Mouse (Mus musculus) neutrophil, adult 59 days (primary cell): ENCODE data around the gene Aspa. TPM values are rescaled to one million over a fixed set of nuclear protein-coding genes. Genes with fewer than 3 reads are reported as not detected.

ENCODE experiments used
- total RNA-seq, 2 experiments: library from RNA; stranded (reverse); gene quantifications; 1 replicate in 1 of 2; 2 replicates in 1 of 2; pipeline ENCODE4 v1.2.4; 2023

Aspa gene
- total RNA-seq = under 1 TPM in 1 of 2 experiments, not detected in 1; 0.09 TPM

DNA sequence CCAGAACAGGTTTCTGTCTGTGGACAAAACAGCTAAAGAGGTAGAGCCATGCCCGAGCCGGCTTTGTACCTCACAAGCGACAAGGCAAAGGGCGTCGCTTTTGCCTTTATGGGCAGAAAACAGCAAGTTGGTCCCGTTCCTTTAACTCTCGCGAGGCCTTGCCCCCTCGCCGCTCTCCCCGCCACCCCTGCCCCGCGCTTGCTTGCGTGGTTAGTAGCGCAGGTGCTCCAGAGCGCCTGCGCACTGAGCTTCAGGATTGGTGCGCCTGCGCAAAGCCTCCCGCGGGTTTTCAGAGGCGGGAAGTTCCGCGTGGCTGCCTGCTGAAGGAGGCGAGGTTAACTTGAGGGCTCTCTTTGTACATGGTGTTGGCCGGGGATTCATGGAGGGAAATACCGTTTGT lies at the start of gene Aspa, which contains the start of the genes Gm49340 and Spata22:
Aspa (minus strand) TSS at position 155 of the 400 bp plus-strand sequence.
Gm49340 (plus strand) TSS at position 300 of the 400 bp plus-strand sequence.
Spata22 (plus strand) TSS at position 300 of the 400 bp plus-strand sequence.

DNA sequence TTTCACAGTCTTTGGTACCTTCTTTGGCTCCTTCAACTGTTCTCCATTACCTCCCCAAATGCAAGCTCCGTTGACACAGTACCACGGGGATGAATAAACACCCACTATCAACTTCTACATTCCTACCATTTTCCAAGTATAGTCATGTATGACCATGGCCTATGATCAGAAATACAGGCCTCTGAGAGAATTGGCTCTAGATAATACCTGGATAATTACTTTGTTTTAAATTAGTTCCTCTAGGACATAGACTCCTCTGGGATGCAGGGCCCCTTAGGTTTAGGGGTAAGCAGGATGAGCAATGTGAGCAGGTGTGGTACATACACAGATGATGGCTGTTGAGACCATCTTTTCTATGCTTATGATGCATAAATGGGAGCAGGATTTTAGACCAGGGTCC lies 41.5 kb upstream of the Aspa start, which contains the start of gene Olfr376:
Olfr376 (plus strand) TSS at position 301 of the 400 bp plus-strand sequence.

DNA sequence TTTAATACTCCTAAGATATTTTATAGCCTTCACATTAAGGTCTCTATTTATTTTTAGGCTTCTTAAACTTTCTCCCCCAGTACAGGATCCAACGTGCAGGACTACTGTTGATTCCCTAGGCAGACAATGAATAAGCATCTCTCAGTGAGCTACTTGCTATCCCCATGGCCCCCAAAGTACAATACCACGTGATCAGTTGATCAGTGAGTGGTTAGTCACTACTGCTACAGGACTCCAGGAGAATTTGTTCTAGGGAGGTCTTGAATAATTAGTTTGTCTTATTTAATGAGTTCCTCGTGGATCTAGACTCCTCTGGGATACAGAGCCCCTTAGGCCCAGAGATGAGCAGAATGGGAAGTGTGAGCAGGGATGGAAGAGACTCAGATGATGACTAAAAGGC lies 21.1 kb upstream of the Aspa start, which contains the start of gene Olfr20:
Olfr20 (plus strand) TSS at position 301 of the 400 bp plus-strand sequence.

GRCm38 (mm10) chr11:73267267-73267666 lies 62.1 kb downstream of the Aspa start, which contains the start of gene Trpv3:
Gene Trpv3, plus strand, starts transcription at chr11:73267388.

Other genes with a start within 250 kb of the Aspa start
- gene Itgae, start 239.0 kb downstream of the Aspa start, total RNA-seq = under 1 TPM in 1 of 2 experiments, not detected in 1; 0.09 TPM
- gene Haspin, start 191.3 kb downstream of the Aspa start, total RNA-seq = 10 to 100 TPM in 1 of 2 experiments, 1 to 10 TPM in 1; 8.9 to 11.9 TPM
- not detected for gene P2rx5, start 169.2 kb downstream of the Aspa start, total RNA-seq
- 10 to 100 TPM; 20.7 to 22.7 TPM for gene Emc6, start 152.6 kb downstream of the Aspa start, total RNA-seq
- gene Tax1bp3, start 152.5 kb downstream of the Aspa start, total RNA-seq = 10 to 100 TPM; 16.3 to 18.2 TPM
- gene Ctns, start 130.6 kb downstream of the Aspa start, total RNA-seq = 10 to 100 TPM; 15.1 to 18.7 TPM
- gene Shpk, start 130.1 kb downstream of the Aspa start, total RNA-seq = 1 to 10 TPM; 1.3 to 1.8 TPM
- gene Trpv1, start 95.3 kb downstream of the Aspa start, total RNA-seq = not detected
- gene Trpv3, start 62.2 kb downstream of the Aspa start, total RNA-seq = not detected
- not detected for gene Gm49340, start 145 bp upstream of the Aspa start, total RNA-seq
- gene Spata22, start 145 bp upstream of the Aspa start, total RNA-seq = not detected
- not detected for gene Olfr20, start 21.2 kb upstream of the Aspa start, total RNA-seq
- gene Olfr376, start 41.6 kb upstream of the Aspa start, total RNA-seq = not detected
- not detected for gene Olfr1, start 70.0 kb upstream of the Aspa start, total RNA-seq
- not detected for gene Olfr378, start 98.9 kb upstream of the Aspa start, total RNA-seq
- not detected for gene Olfr380, start 127.9 kb upstream of the Aspa start, total RNA-seq
- gene Olfr381, start 162.0 kb upstream of the Aspa start, total RNA-seq = not detected
- gene Olfr382, start 187.6 kb upstream of the Aspa start, total RNA-seq = not detected